Mouse (Mus musculus): ENCODE measurements around the gene Nme9. TPM values are rescaled to one million over a fixed set of nuclear protein-coding genes. Genes with fewer than 3 reads are reported as not detected.

Nme9 gene
- polyA plus RNA-seq, 1 experiment from 2014 or later = not detected

DNA sequence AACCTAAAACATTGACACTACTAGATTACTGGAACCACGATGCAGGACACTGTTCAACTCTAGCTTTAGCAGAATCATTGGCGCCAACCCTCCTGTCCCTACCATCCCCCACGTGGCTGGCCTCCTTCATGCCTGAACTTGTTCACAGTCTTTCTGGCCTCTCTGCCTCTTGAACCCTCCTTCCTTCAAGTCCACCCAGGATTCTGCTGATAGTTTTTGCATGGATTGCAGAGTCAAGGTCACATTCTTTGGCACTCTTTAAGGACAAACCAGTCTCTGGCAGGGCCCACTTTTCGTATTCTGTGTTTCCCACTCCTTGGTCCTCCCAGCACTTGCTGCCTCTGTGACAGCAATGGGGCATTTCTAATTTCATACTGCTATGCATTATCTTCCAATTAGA, 31.9 kb downstream of the Nme9 start:
- no peaks in the 10 kb centered on the region for H3K27me3 ChIP-seq (ENCODE audit: insufficient read depth, low read length)
- no peak for DNase-seq
- WGBS = 83% methylated on average over 4 of the region's 4 CpGs
- no peak for TF ChIP-seq CTCF (IDR thresholded peaks at IDR 0.05; ENCODE audit: low read depth)
- H3K9me3 ChIP-seq (ENCODE audit: low read depth, low read length) = no peaks in the 10 kb centered on the region
- no peak overlapping the region for H3K27ac ChIP-seq (ENCODE audit: low read depth)
- H3K4me1 ChIP-seq (ENCODE audit: insufficient read depth) = no peaks in the 10 kb centered on the region
- H3K9ac ChIP-seq = no peak overlapping the region
- no peak overlapping the region for H3K4me3 ChIP-seq (ENCODE audit: low read depth, low read length)
- H3K36me3 ChIP-seq (ENCODE audit: insufficient read depth) = peaks cover 37% of the 10 kb centered on the region
- no peak overlapping the region for H3K4me2 ChIP-seq
- no peak for ATAC-seq (ENCODE audit: insufficient read depth)

DNA sequence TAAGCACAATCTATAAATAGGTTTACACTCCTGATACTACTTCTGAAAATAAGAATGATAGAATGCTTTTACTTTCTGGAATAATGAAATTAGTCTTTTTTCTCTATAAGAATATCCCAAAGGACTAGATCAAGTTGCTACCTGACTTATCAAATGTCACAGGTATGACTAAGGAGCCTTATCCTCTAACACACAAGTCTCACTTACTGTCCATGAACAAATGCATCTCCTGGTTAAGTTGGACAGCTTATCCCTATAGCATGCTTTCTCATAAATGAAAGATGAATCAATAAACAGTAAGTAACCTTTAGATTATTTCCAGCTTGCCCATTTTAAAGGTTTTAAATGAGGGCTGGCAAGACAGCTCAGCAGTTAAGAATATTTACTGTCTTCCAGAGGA, 33.4 kb downstream of the Nme9 start:
- peaks cover 36% of the 10 kb centered on the region for H3K36me3 ChIP-seq (ENCODE audit: insufficient read depth)
- no peaks in the 10 kb centered on the region for H3K9me3 ChIP-seq (ENCODE audit: low read depth, low read length)
- ATAC-seq (ENCODE audit: insufficient read depth) (no peak), DNase-seq (no peak)
- no peaks in the 10 kb centered on the region for H3K4me1 ChIP-seq (ENCODE audit: insufficient read depth)
- no peak overlapping the region for H3K4me3 ChIP-seq (ENCODE audit: low read depth, low read length)
- H3K4me2 ChIP-seq = no peak overlapping the region
- no peaks in the 10 kb centered on the region for H3K27me3 ChIP-seq (ENCODE audit: insufficient read depth, low read length)
- no peak overlapping the region for H3K27ac ChIP-seq (ENCODE audit: low read depth)
- no peak overlapping the region for H3K9ac ChIP-seq
- no peak for TF ChIP-seq CTCF (IDR thresholded peaks at IDR 0.05; ENCODE audit: low read depth)

- 93% methylated on average over 4 of the region's 4 CpGs for WGBS
- H3K27me3 ChIP-seq (ENCODE audit: insufficient read depth, low read length) = no peaks in the 10 kb centered on the region
- no peak overlapping the region for H3K4me3 ChIP-seq (ENCODE audit: low read depth, low read length)
- no peak overlapping the region for H3K9ac ChIP-seq
- no peak for ATAC-seq (ENCODE audit: insufficient read depth)
- H3K27ac ChIP-seq (ENCODE audit: low read depth) = no peak overlapping the region
- TF ChIP-seq CTCF (IDR thresholded peaks at IDR 0.05; ENCODE audit: low read depth) = no peak
- DNase-seq = no peak
- no peak overlapping the region for H3K4me2 ChIP-seq
- H3K9me3 ChIP-seq (ENCODE audit: low read depth, low read length) = no peaks in the 10 kb centered on the region
- H3K36me3 ChIP-seq (ENCODE audit: insufficient read depth) = peaks cover 40% of the 10 kb centered on the region
- no peaks in the 10 kb centered on the region for H3K4me1 ChIP-seq (ENCODE audit: insufficient read depth)
These were observed 33.9 kb downstream of the Nme9 start for GRCm38 (mm10) chr9:99485144-99485543.

DNA sequence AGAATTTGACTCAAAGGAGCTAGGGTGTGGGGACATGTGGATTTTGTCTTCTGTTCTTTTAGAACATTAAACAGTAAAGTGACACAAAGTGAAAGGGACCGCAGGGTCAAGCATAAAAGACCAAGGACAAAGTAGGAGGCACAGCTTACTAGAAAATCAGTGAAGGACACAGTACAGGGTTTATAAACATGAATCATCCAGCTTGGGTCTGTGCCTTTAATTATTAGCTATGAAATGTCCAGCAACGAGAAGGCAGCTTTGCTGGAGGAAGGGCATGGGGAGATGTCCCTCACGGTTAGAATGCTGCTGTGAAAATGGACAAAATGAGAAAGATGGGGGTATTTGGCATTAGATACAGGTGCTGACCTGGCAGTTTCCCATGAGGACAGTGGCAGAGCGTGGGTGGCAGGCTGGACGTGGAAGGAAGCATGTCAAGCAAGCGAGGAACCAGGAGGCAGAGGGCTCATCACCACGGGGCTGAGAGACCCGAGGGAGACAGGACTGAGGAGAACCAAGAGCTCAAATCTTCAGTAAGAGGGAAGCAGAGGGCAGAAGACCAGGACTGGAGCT, 35.9 kb downstream of the Nme9 start:
- Histone ChIP-seq H3K27me3 (ENCODE audit: insufficient read depth, low read length) (no peaks in the 10 kb centered on the region), H3K4me3 (ENCODE audit: low read depth, low read length) (no peak overlapping the region), H3K36me3 (ENCODE audit: insufficient read depth) (peaks cover 47% of the 10 kb centered on the region), H3K4me1 (ENCODE audit: insufficient read depth) (no peaks in the 10 kb centered on the region), H3K27ac (ENCODE audit: low read depth) (no peak overlapping the region), H3K9ac (no peak overlapping the region), H3K4me2 (no peak overlapping the region), H3K9me3 (ENCODE audit: low read depth, low read length) (no peaks in the 10 kb centered on the region)
- TF ChIP-seq CTCF (IDR thresholded peaks at IDR 0.05; ENCODE audit: low read depth) = no peak
- no peak for ATAC-seq (ENCODE audit: insufficient read depth)
- no peak for DNase-seq
- WGBS = 77% methylated on average over 8 of the region's 8 CpGs

- TF ChIP-seq CTCF (IDR thresholded peaks at IDR 0.05; ENCODE audit: low read depth) = no peak
- DNase-seq (no peak), ATAC-seq (ENCODE audit: insufficient read depth) (no peak)
- no peak overlapping the region for H3K4me2 ChIP-seq
- WGBS = 73% methylated on average over 3 of the region's 3 CpGs
- H3K9ac ChIP-seq = no peak overlapping the region
- no peak overlapping the region for H3K27ac ChIP-seq (ENCODE audit: low read depth)
- no peaks in the 10 kb centered on the region for H3K9me3 ChIP-seq (ENCODE audit: low read depth, low read length)
- no peaks in the 10 kb centered on the region for H3K4me1 ChIP-seq (ENCODE audit: insufficient read depth)
- peaks cover 48% of the 10 kb centered on the region for H3K36me3 ChIP-seq (ENCODE audit: insufficient read depth)
- H3K4me3 ChIP-seq (ENCODE audit: low read depth, low read length) = no peak overlapping the region
- H3K27me3 ChIP-seq (ENCODE audit: insufficient read depth, low read length) = no peaks in the 10 kb centered on the region
These were observed 36.6 kb downstream of the Nme9 start for GRCm38 (mm10) chr9:99487841-99488240.

- Histone ChIP-seq H3K4me1 (ENCODE audit: insufficient read depth) (no peaks in the 10 kb centered on the region), H3K9ac (no peak overlapping the region), H3K27me3 (ENCODE audit: insufficient read depth, low read length) (no peaks in the 10 kb centered on the region), H3K4me3 (ENCODE audit: low read depth, low read length) (no peak overlapping the region), H3K27ac (ENCODE audit: low read depth) (no peak overlapping the region), H3K9me3 (ENCODE audit: low read depth, low read length) (no peaks in the 10 kb centered on the region), H3K4me2 (no peak overlapping the region), H3K36me3 (ENCODE audit: insufficient read depth) (peaks cover 44% of the 10 kb centered on the region)
- no peak for ATAC-seq (ENCODE audit: insufficient read depth)
- 86% methylated on average over 4 of the region's 4 CpGs for WGBS
- no peak for DNase-seq
- no peak for TF ChIP-seq CTCF (IDR thresholded peaks at IDR 0.05; ENCODE audit: low read depth)
These were observed 39.8 kb downstream of the Nme9 start for GRCm38 (mm10) chr9:99491050-99491449.

DNA sequence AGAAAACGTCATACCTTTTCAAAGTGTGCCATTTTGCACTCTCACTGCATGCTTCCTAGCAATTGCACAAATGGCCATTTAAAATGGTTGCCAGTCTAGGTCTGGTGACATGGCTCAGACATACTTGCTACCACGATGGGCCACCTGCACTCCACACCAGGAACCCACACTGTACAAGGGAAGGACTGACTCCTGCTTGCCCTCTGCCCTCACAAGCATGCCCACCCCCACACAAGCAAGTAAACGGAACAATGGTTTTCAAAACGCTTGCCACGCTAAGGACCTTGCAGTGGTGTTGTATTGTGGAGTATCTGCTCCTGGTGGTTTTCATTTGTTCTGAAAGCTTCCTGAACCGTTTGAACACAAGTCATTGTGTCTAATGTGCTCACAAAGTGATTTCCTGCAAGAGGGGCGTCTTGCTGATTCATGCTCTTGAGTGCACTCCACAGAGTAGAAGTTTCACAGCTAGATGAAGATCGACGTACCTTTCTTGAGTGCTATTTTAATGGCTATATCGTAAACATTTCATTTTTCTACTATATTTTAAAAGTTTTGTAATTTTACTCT, 41.4 kb downstream of the Nme9 start:
- Histone ChIP-seq H3K4me2 (no peak overlapping the region), H3K27ac (ENCODE audit: low read depth) (no peak overlapping the region), H3K9me3 (ENCODE audit: low read depth, low read length) (no peaks in the 10 kb centered on the region), H3K27me3 (ENCODE audit: insufficient read depth, low read length) (no peaks in the 10 kb centered on the region), H3K4me3 (ENCODE audit: low read depth, low read length) (no peak overlapping the region), H3K4me1 (ENCODE audit: insufficient read depth) (no peaks in the 10 kb centered on the region), H3K9ac (no peak overlapping the region), H3K36me3 (ENCODE audit: insufficient read depth) (peaks cover 48% of the 10 kb centered on the region)
- ATAC-seq (ENCODE audit: insufficient read depth) (no peak), DNase-seq (no peak)
- WGBS = 73% methylated on average over 10 of the region's 10 CpGs
- TF ChIP-seq CTCF (IDR thresholded peaks at IDR 0.05; ENCODE audit: low read depth) = no peak
